Mouse (Mus musculus): ENCODE results near the gene Hus1. TPM values are rescaled to one million over a fixed set of nuclear protein-coding genes. Genes with fewer than 3 reads are reported as not detected.

The Hus1 gene
- total RNA-seq, 2 experiments from 2014 or later, result 8.7 TPM

- peak; percentile 84 for ATAC-seq (ENCODE audit: poor library complexity, severe bottlenecking)
Measured at GRCm38 (mm10) chr11:8983237-8983861, 27.6 kb downstream of the Hus1 start.

- ATAC-seq (ENCODE audit: poor library complexity, severe bottlenecking), result peak; percentile 49; the same call in 1 of the 2 replicates
Measured at GRCm38 (mm10) chr11:8978154-8978553, 32.8 kb downstream of the Hus1 start.

GRCm38 (mm10) chr11:8973166-8973565 lies 37.8 kb downstream of the Hus1 start, which contains the start of gene Pkd1l1:
Gene Pkd1l1 (minus strand): TSS chr11:8973266.
- ATAC-seq (ENCODE audit: poor library complexity, severe bottlenecking), result no peak

- no peak for ATAC-seq (ENCODE audit: poor library complexity, severe bottlenecking)
Measured at GRCm38 (mm10) chr11:8972093-8972492, 38.9 kb downstream of the Hus1 start.

- ATAC-seq (ENCODE audit: poor library complexity, severe bottlenecking), result no peak
Measured at GRCm38 (mm10) chr11:8970509-8970908, 40.5 kb downstream of the Hus1 start.

- no peak for ATAC-seq (ENCODE audit: poor library complexity, severe bottlenecking)
Measured at GRCm38 (mm10) chr11:8968094-8968493, 42.9 kb downstream of the Hus1 start.

- ATAC-seq (ENCODE audit: poor library complexity, severe bottlenecking), result no peak
Measured at GRCm38 (mm10) chr11:8958572-8958971, 52.4 kb downstream of the Hus1 start.

GRCm38 (mm10) chr11:8958108-8958507 lies 52.9 kb downstream of the Hus1 start:
- no peak for ATAC-seq (ENCODE audit: poor library complexity, severe bottlenecking)

- no peak for ATAC-seq (ENCODE audit: poor library complexity, severe bottlenecking)
Measured at GRCm38 (mm10) chr11:8957023-8957422, 54.0 kb downstream of the Hus1 start.

- ATAC-seq (ENCODE audit: poor library complexity, severe bottlenecking), result no peak
Measured at GRCm38 (mm10) chr11:8955678-8956077, 55.3 kb downstream of the Hus1 start.

- ATAC-seq (ENCODE audit: poor library complexity, severe bottlenecking), result no peak
Measured at GRCm38 (mm10) chr11:8949765-8950430, 61.1 kb downstream of the Hus1 start.

- no peak for ATAC-seq (ENCODE audit: poor library complexity, severe bottlenecking)
Measured at GRCm38 (mm10) chr11:8948871-8949270, 62.1 kb downstream of the Hus1 start.

- no peak for ATAC-seq (ENCODE audit: poor library complexity, severe bottlenecking)
Measured at GRCm38 (mm10) chr11:8944114-8944513, 66.9 kb downstream of the Hus1 start.

Other genes starting within 250 kb of the Hus1 start
- gene Pkd1l1, start 37.9 kb downstream of the Hus1 start, total RNA-seq (2015), result not detected in 2 replicates
- 0.04 TPM in 1 of 2 replicates, not detected in the other for gene Pkd1l1, start 37.9 kb downstream of the Hus1 start, total RNA-seq (2017)
- 0.49 and 0.50 TPM in 2 replicates for gene Gm11992, start 37.4 kb upstream of the Hus1 start, total RNA-seq (2015)
- gene Gm11992, start 37.4 kb upstream of the Hus1 start, total RNA-seq (2017), result 0.29 TPM in 1 of 2 replicates, not detected in the other
- not detected in 2 replicates for gene Sun3, start 37.8 kb upstream of the Hus1 start, total RNA-seq (2015)
- gene Sun3, start 37.8 kb upstream of the Hus1 start, total RNA-seq (2017), result not detected in 2 replicates
- 2.4 and 3.0 TPM in 2 replicates for gene Upp1, start 106.9 kb upstream of the Hus1 start, total RNA-seq (2015)
- 3.8 and 4.5 TPM in 2 replicates for gene Upp1, start 106.9 kb upstream of the Hus1 start, total RNA-seq (2017)
- 14.7 and 18.4 TPM in 2 replicates for gene Abca13, start 180.8 kb upstream of the Hus1 start, total RNA-seq (2015)
- 13.4 and 19.0 TPM in 2 replicates for gene Abca13, start 180.8 kb upstream of the Hus1 start, total RNA-seq (2017)

Data from megakaryocyte, adult 5-6 weeks (primary cell).